Mouse (Mus musculus) heart, embryonic 16.5 days (tissue): ENCODE data around the gene Txnip. TPM values are rescaled to one million over a fixed set of nuclear protein-coding genes. Genes with fewer than 3 reads are reported as not detected.

Experiments
- ATAC-seq: fragments of 200-750 bp; cut with Nextera tagmentation; replicated peaks from 2 replicates; pipeline ENCODE4 v1.8.0; 2017; ENCODE audit warnings: moderate number of reproducible peaks; ENCODE audit not compliant: insufficient read depth, low FRiP score; ENCODE audit errors: extremely low read depth
- H3K27ac ChIP-seq: fragments of 300-500 bp; sonication (generic); 2 replicates; pipeline ENCODE4 v1.5.1; 2014; ENCODE audit warnings: mild to moderate bottlenecking, low read length, control low read depth, moderate library complexity
- H3K27me3 ChIP-seq: fragments of 300-500 bp; sonication (generic); 2 replicates; pipeline ENCODE4 v1.6.1; 2014; ENCODE audit warnings: low read length, mixed read lengths; ENCODE audit not compliant: control insufficient read depth, insufficient read depth
- H3K36me3 ChIP-seq: fragments of 300-500 bp; sonication (generic); 2 replicates; pipeline ENCODE4 v1.6.1; 2014; ENCODE audit not compliant: control insufficient read depth, insufficient read depth
- H3K4me1 ChIP-seq: fragments of 300-500 bp; sonication (generic); 2 replicates; pipeline ENCODE4 v1.6.1; 2014; ENCODE audit warnings: low read length, mixed read lengths; ENCODE audit not compliant: control insufficient read depth, insufficient read depth
- H3K4me2 ChIP-seq: fragments of 300-500 bp; sonication (generic); 2 replicates; pipeline ENCODE4 v1.6.1; 2014; ENCODE audit warnings: low read depth, mild to moderate bottlenecking, control low read depth, low read length
- H3K4me3 ChIP-seq: fragments of 300-500 bp; sonication (generic); 2 replicates; pipeline ENCODE4 v1.5.1; 2014; ENCODE audit warnings: mild to moderate bottlenecking, control low read depth, low read length
- H3K9ac ChIP-seq: fragments of 300-500 bp; sonication (generic); 2 replicates; pipeline ENCODE4 v1.6.1; 2014; ENCODE audit warnings: low read length, control low read depth
- H3K9me3 ChIP-seq: fragments of 300-500 bp; sonication (generic); replicated peaks from 2 replicates; pipeline ENCODE4 v1.6.1; 2016; ENCODE audit warnings: low read length; ENCODE audit not compliant: control insufficient read depth
- WGBS: fragments of 180-500 bp; shearing (Covaris S2); extraction: QIAGEN DNeasy Blood & Tissue Kit; methylation state at CpG from one replicate; pipeline ENCODE4 v1.1.7; 2014; 5-methylcytosine and 5-hydroxymethylcytosine counted together
- polyA plus RNA-seq: library from polyadenylated mRNA; unstranded; fragments of >200 nt; fragmentation: Nextera tagmentation; extraction: Ambion mirVana; gene quantifications from 2 replicates; pipeline ENCODE4 v1.2.1, GENCODE M21; 2015

The Txnip gene
- polyA plus RNA-seq, 1 experiment from 2014 or later: 226 TPM

GRCm38 (mm10) chr3:96569966-96570605 lies 12.3 kb downstream of the Txnip start:
- Histone ChIP-seq H3K4me3 (no peak overlapping the region), H3K27me3 (no peaks in the 10 kb centered on the region), H3K9me3 (no peaks in the 10 kb centered on the region), H3K36me3 (no peaks in the 10 kb centered on the region), H3K27ac (peak overlapping the region; percentile 51), H3K4me2 (no peak overlapping the region), H3K4me1 (peaks cover 48% of the 10 kb centered on the region), H3K9ac (no peak overlapping the region)
- WGBS: 84% methylated on average over 11 of the region's 11 CpGs
- ATAC-seq: no peak

- Histone ChIP-seq H3K4me3 (no peak overlapping the region), H3K27ac (peak overlapping the region; percentile 51), H3K4me1 (peaks cover 54% of the 10 kb centered on the region), H3K4me2 (no peak overlapping the region), H3K27me3 (no peaks in the 10 kb centered on the region), H3K9me3 (no peaks in the 10 kb centered on the region), H3K9ac (no peak overlapping the region), H3K36me3 (no peaks in the 10 kb centered on the region)
- ATAC-seq: no peak
- WGBS: 52% methylated on average over 7 of the region's 7 CpGs
Observed at GRCm38 (mm10) chr3:96570643-96571042, 12.9 kb downstream of the Txnip start.

- no peak for ATAC-seq
- peaks cover 59% of the 10 kb centered on the region for H3K4me1 ChIP-seq
- no peak overlapping the region for H3K9ac ChIP-seq
Observed at GRCm38 (mm10) chr3:96571336-96571735, 13.6 kb downstream of the Txnip start.

GRCm38 (mm10) chr3:96571896-96572698 lies 14.3 kb downstream of the Txnip start:
- H3K9ac ChIP-seq: no peak overlapping the region
- H3K4me3 ChIP-seq: no peak overlapping the region
- no peak overlapping the region for H3K4me2 ChIP-seq

More at GRCm38 (mm10) chr3:96571336-96571735, 13.6 kb downstream of the Txnip start:
- Histone ChIP-seq H3K27me3 (no peaks in the 10 kb centered on the region), H3K4me2 (no peak overlapping the region), H3K27ac (peak overlapping the region; percentile 83), H3K9me3 (no peaks in the 10 kb centered on the region), H3K4me3 (no peak overlapping the region), H3K36me3 (no peaks in the 10 kb centered on the region)
- 72% methylated on average over 2 of the region's 2 CpGs for WGBS

GRCm38 (mm10) chr3:96573611-96574511 lies 16.1 kb downstream of the Txnip start:
- Histone ChIP-seq H3K36me3 (no peaks in the 10 kb centered on the region), H3K9me3 (no peaks in the 10 kb centered on the region), H3K4me3 (no peak overlapping the region), H3K9ac (0 out of 2 replicates have a peak overlapping the region, but pooled peaks have one; percentile 17), H3K4me2 (0 out of 2 replicates have a peak overlapping the region, but pooled peaks have one; percentile 11), H3K27ac (peak overlapping the region; percentile 64), H3K27me3 (no peaks in the 10 kb centered on the region), H3K4me1 (peaks cover 68% of the 10 kb centered on the region)
- no peak for ATAC-seq
- WGBS: 54% methylated on average over 19 of the region's 19 CpGs

More at GRCm38 (mm10) chr3:96571896-96572698, 14.3 kb downstream of the Txnip start:
- WGBS: 59% methylated on average over 16 of the region's 16 CpGs
- Histone ChIP-seq H3K27me3 (no peaks in the 10 kb centered on the region), H3K27ac (peak overlapping the region; percentile 83), H3K4me1 (peaks cover 61% of the 10 kb centered on the region), H3K9me3 (no peaks in the 10 kb centered on the region), H3K36me3 (no peaks in the 10 kb centered on the region)
- no peak for ATAC-seq

GRCm38 (mm10) chr3:96575272-96575984 lies 17.7 kb downstream of the Txnip start:
- no peak overlapping the region; the same call in 1 of the 2 replicates for H3K4me3 ChIP-seq
- no peaks in the 10 kb centered on the region for H3K27me3 ChIP-seq
- H3K4me2 ChIP-seq: peak overlapping the region; percentile 61; the same call in 1 of the 2 replicates
- peaks cover 69% of the 10 kb centered on the region for H3K4me1 ChIP-seq
- H3K9ac ChIP-seq: peak overlapping the region; percentile 63
- H3K36me3 ChIP-seq: no peaks in the 10 kb centered on the region
- peak overlapping the region; percentile 98 for H3K27ac ChIP-seq
- WGBS: 78% methylated on average over 8 of the region's 8 CpGs
- H3K9me3 ChIP-seq: no peaks in the 10 kb centered on the region
- no peak for ATAC-seq

- Histone ChIP-seq H3K27ac (peak overlapping the region; percentile 98), H3K4me1 (peaks cover 66% of the 10 kb centered on the region), H3K9ac (peak overlapping the region; percentile 63), H3K4me3 (peak overlapping the region; percentile 32), H3K36me3 (no peaks in the 10 kb centered on the region), H3K9me3 (no peaks in the 10 kb centered on the region), H3K4me2 (peak overlapping the region; percentile 61), H3K27me3 (no peaks in the 10 kb centered on the region)
- 22% methylated on average over 14 of the region's 14 CpGs for WGBS
- ATAC-seq: peak; percentile 46
Observed at GRCm38 (mm10) chr3:96576005-96576658, 18.4 kb downstream of the Txnip start.
